Comparison of ENCODE assay signal across 9 mouse cellular contexts in the genomic region with DNA sequence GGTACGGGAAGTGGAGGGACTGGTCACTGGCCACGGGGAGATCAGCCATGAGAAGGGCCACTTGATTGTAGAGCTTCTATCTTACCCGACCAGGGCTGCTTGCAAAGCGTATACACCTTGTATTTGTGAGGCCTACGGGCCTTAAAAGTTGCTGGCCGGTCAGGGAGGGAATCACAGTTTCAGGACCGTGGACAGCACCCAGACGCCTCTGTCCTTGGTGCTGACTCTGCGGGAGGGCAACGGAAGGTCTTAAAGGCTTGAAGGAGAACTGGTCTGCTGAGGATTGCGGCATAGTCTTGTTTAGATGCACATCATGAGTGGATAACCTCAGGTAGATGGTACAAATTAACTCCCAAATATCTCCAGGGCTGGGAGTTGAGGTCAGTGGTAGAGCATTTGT. TPM values are rescaled to one million over a fixed set of nuclear protein-coding genes. Genes with fewer than 3 reads are reported as not detected.
A peak's percentile ranks its signal among the peaks of the same experiment; 100 is the strongest.
DNase-seq lines count a peak whose midpoint lies in the region; ATAC-seq and TF ChIP-seq lines count a peak whose summit lies in the region.
"Had no signal": no experiment of that assay in that cellular context is flagged by ENCODE, and none has a peak within 500 bp of the region (broad histone marks: within the 10 kb centered on the region; RNA-seq: fewer than 3 reads in every experiment).

No protein-coding gene starts in this region.

- DNase-seq in gastrocnemius, adult 2 months, result peak; percentile 68
- DNase-seq in gastrocnemius, adult 8-10 months (ENCODE audit: low spot score in 2 of 2), result no peak
- DNase-seq in urinary bladder, postnatal 14 days (ENCODE audit: low spot score), result peak; percentile 66
- DNase-seq in urinary bladder, adult 2 months (ENCODE audit: low spot score), result no peak
- DNase-seq in heart, postnatal 14 days, result peak; percentile 81 to 90
- peak; percentile 70 for DNase-seq in thymus, postnatal 25 days
- no peak for DNase-seq in layer of hippocampus, adult 18-20 months (ENCODE audit: low spot score in 2 of 2)

- intact Hi-C loops in gastrocnemius, adult 2 months (cut with DNase I), result no loop called here
- intact Hi-C loops in heart, postnatal 14 days (cut with DNase I), result no loop called here

- TF ChIP-seq CTCF in gastrocnemius, adult 2 months (IDR thresholded peaks at IDR 0.05), result no peak

- no peak overlapping the region for H3K27ac ChIP-seq in gastrocnemius, adult 2 months
- H3K27ac ChIP-seq: hindbrain, embryonic 15.5 days had no signal

- no peak overlapping the region for H3K4me3 ChIP-seq in gastrocnemius, adult 2 months
- H3K4me3 ChIP-seq: hindbrain, embryonic 15.5 days had no signal

- ATAC-seq in megakaryocyte progenitor cell, adult 5-6 weeks (replicated peaks; ENCODE audit: poor library complexity), result peak; percentile 83

RNA-seq across cellular contexts. Expression of a gene that starts 5.2 kb away (rescaled TPM):
- 1 to 10 TPM; 1.7 to 3.1 TPM for total RNA-seq in gastrocnemius, adult 2 months (2021)
- 1 to 10 TPM; 2.4 to 3.0 (median 2.7) TPM for total RNA-seq in gastrocnemius, adult 8-10 months (2022)
- polyA plus RNA-seq in urinary bladder, adult 2 months (2012; rRNA removed), result 4.6 and 6.4 TPM in 2 replicates
- 1 to 10 TPM; 6.1 to 7.0 TPM for total RNA-seq in heart, postnatal 14 days (2021)
- 8.1 and 9.0 TPM in 2 replicates for total RNA-seq in megakaryocyte progenitor cell, adult 5-6 weeks (2015)
- 4.1 and 5.8 TPM in 2 replicates for total RNA-seq in megakaryocyte progenitor cell, adult 5-6 weeks (2017)
- 10 to 100 TPM; 13.3 to 13.7 TPM for total RNA-seq in layer of hippocampus, adult 18-20 months (2021)

RNA-seq across cellular contexts. Expression of a gene that starts 13.0 kb away (rescaled TPM):
- under 1 TPM; 0.23 to 0.25 TPM for total RNA-seq in gastrocnemius, adult 2 months (2021)
- total RNA-seq in gastrocnemius, adult 8-10 months (2022), result under 1 TPM in 2 of 4 experiments, not detected in 2; 0.17 to 0.31 TPM
- 1.8 and 2.1 TPM in 2 replicates for polyA plus RNA-seq in urinary bladder, adult 2 months (2012; rRNA removed)
- 1 to 10 TPM; 1.6 to 2.5 TPM for total RNA-seq in heart, postnatal 14 days (2021)
- total RNA-seq in megakaryocyte progenitor cell, adult 5-6 weeks (2015), result 3.0 and 6.0 TPM in 2 replicates
- 3.8 and 5.0 TPM in 2 replicates for total RNA-seq in megakaryocyte progenitor cell, adult 5-6 weeks (2017)
- 1 to 10 TPM; 9.0 to 9.1 TPM for total RNA-seq in layer of hippocampus, adult 18-20 months (2021)

RNA-seq across cellular contexts. Expression of a gene that starts 13.5 kb away (rescaled TPM):
- total RNA-seq in gastrocnemius, adult 2 months (2021), result under 1 TPM; 0.36 to 0.98 TPM
- 1 to 10 TPM in 1 of 4 experiments, under 1 TPM in 3; 0.36 to 1.1 (median 0.60) TPM for total RNA-seq in gastrocnemius, adult 8-10 months (2022)
- 14.5 and 17.1 TPM in 2 replicates for polyA plus RNA-seq in urinary bladder, adult 2 months (2012; rRNA removed)
- 1 to 10 TPM; 1.8 to 2.0 TPM for total RNA-seq in heart, postnatal 14 days (2021)
- 0.42 TPM in 2 replicates for total RNA-seq in megakaryocyte progenitor cell, adult 5-6 weeks (2015)
- total RNA-seq in megakaryocyte progenitor cell, adult 5-6 weeks (2017), result 0.21 TPM in 1 of 2 replicates, not detected in the other
- 100 to 1,000 TPM; 273 to 278 TPM for total RNA-seq in layer of hippocampus, adult 18-20 months (2021)

RNA-seq across cellular contexts. Expression of a gene that starts 23.0 kb away (rescaled TPM):
- total RNA-seq in gastrocnemius, adult 2 months (2021), result 10 to 100 TPM; 11.6 to 11.8 TPM
- 10 to 100 TPM; 11.1 to 13.9 (median 13.1) TPM for total RNA-seq in gastrocnemius, adult 8-10 months (2022)
- polyA plus RNA-seq in urinary bladder, adult 2 months (2012; rRNA removed), result 93.0 and 101 TPM in 2 replicates
- total RNA-seq in heart, postnatal 14 days (2021), result 10 to 100 TPM; 22.7 to 27.6 TPM
- total RNA-seq in megakaryocyte progenitor cell, adult 5-6 weeks (2015), result 49.4 and 60.5 TPM in 2 replicates
- 19.7 and 22.1 TPM in 2 replicates for total RNA-seq in megakaryocyte progenitor cell, adult 5-6 weeks (2017)
- total RNA-seq in layer of hippocampus, adult 18-20 months (2021), result 10 to 100 TPM; 40.2 to 42.2 TPM

RNA-seq across cellular contexts. Expression of a gene that starts 23.1 kb away (rescaled TPM):
- 1 to 10 TPM in 1 of 2 experiments, under 1 TPM in 1; 0.66 to 1.1 TPM for total RNA-seq in gastrocnemius, adult 2 months (2021)
- under 1 TPM in 1 of 4 experiments, not detected in 3; 0.38 TPM for total RNA-seq in gastrocnemius, adult 8-10 months (2022)
- 8.8 and 9.4 TPM in 2 replicates for polyA plus RNA-seq in urinary bladder, adult 2 months (2012; rRNA removed)
- 1 to 10 TPM; 1.1 to 1.6 TPM for total RNA-seq in heart, postnatal 14 days (2021)
- 0.12 TPM in 1 of 2 replicates, not detected in the other for total RNA-seq in megakaryocyte progenitor cell, adult 5-6 weeks (2015)
- total RNA-seq in megakaryocyte progenitor cell, adult 5-6 weeks (2017), result 0.08 and 0.41 TPM in 2 replicates
- 10 to 100 TPM; 16.3 to 16.5 TPM for total RNA-seq in layer of hippocampus, adult 18-20 months (2021)

Comparison
In these comparisons a context has a peak if more than half of its experiments do, and no peak if none do; other contexts are left out.
1. DNase-seq: peak in gastrocnemius, adult 2 months (single experiment), urinary bladder, postnatal 14 days (single experiment), heart, postnatal 14 days (2 of 2) and thymus, postnatal 25 days (single experiment); none in gastrocnemius, adult 8-10 months (0 of 2), urinary bladder, adult 2 months (single experiment) and layer of hippocampus, adult 18-20 months (0 of 2).
2. RNA of a gene that starts 13.5 kb away (total RNA-seq): 273 to 278 TPM in layer of hippocampus, adult 18-20 months; 1.8 to 2.0 TPM in heart, postnatal 14 days, 0.36 to 0.98 TPM in gastrocnemius, adult 2 months, 0.36 to 1.1 TPM in gastrocnemius, adult 8-10 months and 0.21 to 0.42 TPM in megakaryocyte progenitor cell, adult 5-6 weeks; every median in the first group is over 10 times any median in the second.